Mouse (Mus musculus): ENCODE measurements at regions not wholly inside any gene's neighbourhood (a gene's known extent, or its start where the extent isn't known, plus 50 kb on each side); places are given as distances from the start of the nearest gene placed in this dataset.

GRCm38 (mm10) chr5:129297657-129298349 is 201.3 kb downstream of the Adgrd1 start:
- H3K27me3 ChIP-seq (ENCODE audit: low read depth, poor library complexity, severe bottlenecking) = no peaks in the 10 kb centered on the region
- H3K36me3 ChIP-seq = no peaks in the 10 kb centered on the region
- 37% methylated on average over 11 of the region's 11 CpGs for WGBS
- peaks cover 34% of the 10 kb centered on the region for H3K4me1 ChIP-seq
- H3K4me3 ChIP-seq = no peak overlapping the region
- H3K27ac ChIP-seq = no peak overlapping the region
- no peak for DNase-seq (ENCODE audit: low spot score)
- H3K9me3 ChIP-seq (replicated peaks) = no peaks in the 10 kb centered on the region

GRCm38 (mm10) chr5:129298646-129299455 is 202.2 kb upstream of the Sfswap start:
- no peak for DNase-seq (ENCODE audit: low spot score)

GRCm38 (mm10) chr5:129299456-129299765 is 201.6 kb upstream of the Sfswap start:
- 42% methylated on average over 2 of the region's 2 CpGs for WGBS
- peak overlapping the region; percentile 43; the same call in 1 of the 2 replicates for H3K27ac ChIP-seq

More at GRCm38 (mm10) chr5:129298646-129299455, 202.2 kb upstream of the Sfswap start:
- Histone ChIP-seq H3K4me3 (no peak overlapping the region), H3K27me3 (ENCODE audit: low read depth, poor library complexity, severe bottlenecking) (no peaks in the 10 kb centered on the region), H3K4me1 (peaks cover 33% of the 10 kb centered on the region), H3K27ac (peak overlapping the region; percentile 43; the same call in 1 of the 2 replicates), H3K9me3 (replicated peaks) (no peaks in the 10 kb centered on the region), H3K36me3 (no peaks in the 10 kb centered on the region)
- WGBS = 14% methylated on average over 11 of the region's 11 CpGs

GRCm38 (mm10) chr5:129300423-129300822 is 200.6 kb upstream of the Sfswap start:
- WGBS = 92% methylated on average over 6 of the region's 6 CpGs
- Histone ChIP-seq H3K36me3 (no peaks in the 10 kb centered on the region), H3K27me3 (ENCODE audit: low read depth, poor library complexity, severe bottlenecking) (no peaks in the 10 kb centered on the region), H3K9me3 (replicated peaks) (no peaks in the 10 kb centered on the region), H3K4me3 (no peak overlapping the region), H3K4me1 (peaks cover 31% of the 10 kb centered on the region), H3K27ac (no peak overlapping the region)
- no peak for DNase-seq (ENCODE audit: low spot score)

More at GRCm38 (mm10) chr5:129299456-129299765, 201.6 kb upstream of the Sfswap start:
- Histone ChIP-seq H3K27me3 (ENCODE audit: low read depth, poor library complexity, severe bottlenecking) (no peaks in the 10 kb centered on the region), H3K36me3 (no peaks in the 10 kb centered on the region), H3K4me1 (peaks cover 33% of the 10 kb centered on the region), H3K9me3 (replicated peaks) (no peaks in the 10 kb centered on the region), H3K4me3 (no peak overlapping the region)
- DNase-seq (ENCODE audit: low spot score) = no peak

- no peaks in the 10 kb centered on the region for H3K36me3 ChIP-seq
- DNase-seq (ENCODE audit: low spot score) = no peak
- WGBS = 62% methylated on average over 9 of the region's 9 CpGs
Observed at GRCm38 (mm10) chr5:129315626-129316025, 185.4 kb upstream of the Sfswap start.

GRCm38 (mm10) chr5:129331094-129331523 is 169.9 kb upstream of the Sfswap start:
- no peaks in the 10 kb centered on the region for H3K36me3 ChIP-seq
- peaks cover 11% of the 10 kb centered on the region for H3K4me1 ChIP-seq
- no peak for DNase-seq (ENCODE audit: low spot score)
- no peak overlapping the region; the same call in 1 of the 2 replicates for H3K4me3 ChIP-seq
- no peak overlapping the region for H3K27ac ChIP-seq
- H3K27me3 ChIP-seq (ENCODE audit: low read depth, poor library complexity, severe bottlenecking) = no peaks in the 10 kb centered on the region
- H3K9me3 ChIP-seq (replicated peaks) = no peaks in the 10 kb centered on the region
- WGBS = 27% methylated on average over 11 of the region's 11 CpGs

More at GRCm38 (mm10) chr5:129315626-129316025, 185.4 kb upstream of the Sfswap start:
- Histone ChIP-seq H3K27ac (no peak overlapping the region), H3K9me3 (replicated peaks) (no peaks in the 10 kb centered on the region), H3K4me1 (no peaks in the 10 kb centered on the region), H3K27me3 (ENCODE audit: low read depth, poor library complexity, severe bottlenecking) (0 out of 2 replicates have a peak, but pooled peaks cover 6% of the 10 kb centered on the region), H3K4me3 (no peak overlapping the region)

GRCm38 (mm10) chr5:129332014-129332413 is 169.0 kb upstream of the Sfswap start:
- no peak for DNase-seq (ENCODE audit: low spot score)
- peaks cover 11% of the 10 kb centered on the region for H3K4me1 ChIP-seq
- H3K4me3 ChIP-seq = no peak overlapping the region
- H3K27ac ChIP-seq = no peak overlapping the region
- H3K27me3 ChIP-seq (ENCODE audit: low read depth, poor library complexity, severe bottlenecking) = no peaks in the 10 kb centered on the region
- 96% methylated on average over 3 of the region's 3 CpGs for WGBS
- H3K36me3 ChIP-seq = no peaks in the 10 kb centered on the region
- H3K9me3 ChIP-seq (replicated peaks) = no peaks in the 10 kb centered on the region

GRCm38 (mm10) chr5:129338511-129338910 is 162.5 kb upstream of the Sfswap start:
- H3K4me3 ChIP-seq = no peak overlapping the region
- no peak for DNase-seq (ENCODE audit: low spot score)
- no peaks in the 10 kb centered on the region for H3K36me3 ChIP-seq
- no peak overlapping the region for H3K27ac ChIP-seq
- H3K9me3 ChIP-seq (replicated peaks) = no peaks in the 10 kb centered on the region
- WGBS = 64% methylated on average over 7 of the region's 7 CpGs
- H3K27me3 ChIP-seq (ENCODE audit: low read depth, poor library complexity, severe bottlenecking) = no peaks in the 10 kb centered on the region
- H3K4me1 ChIP-seq = peaks cover 5% of the 10 kb centered on the region; the same call in 1 of the 2 replicates

- Histone ChIP-seq H3K9me3 (replicated peaks) (no peaks in the 10 kb centered on the region), H3K27me3 (ENCODE audit: low read depth, poor library complexity, severe bottlenecking) (no peaks in the 10 kb centered on the region), H3K27ac (no peak overlapping the region), H3K36me3 (no peaks in the 10 kb centered on the region), H3K4me1 (no peaks in the 10 kb centered on the region), H3K4me3 (no peak overlapping the region)
- WGBS = 81% methylated on average over 12 of the region's 12 CpGs
- no peak for DNase-seq (ENCODE audit: low spot score)
Observed at GRCm38 (mm10) chr5:129344038-129344437, 157.0 kb upstream of the Sfswap start.

- H3K27me3 ChIP-seq (ENCODE audit: low read depth, poor library complexity, severe bottlenecking) = no peaks in the 10 kb centered on the region
- no peak overlapping the region for H3K4me3 ChIP-seq
- peaks cover 12% of the 10 kb centered on the region for H3K4me1 ChIP-seq
- DNase-seq (ENCODE audit: low spot score) = no peak
- no peak overlapping the region for H3K27ac ChIP-seq
- no peaks in the 10 kb centered on the region for H3K9me3 ChIP-seq (replicated peaks)
- no peaks in the 10 kb centered on the region for H3K36me3 ChIP-seq
- WGBS = 57% methylated on average over 12 of the region's 12 CpGs
Observed at GRCm38 (mm10) chr5:129350024-129350423, 151.0 kb upstream of the Sfswap start.

GRCm38 (mm10) chr5:129353549-129353948 is 147.5 kb upstream of the Sfswap start:
- Histone ChIP-seq H3K27me3 (ENCODE audit: low read depth, poor library complexity, severe bottlenecking) (no peaks in the 10 kb centered on the region), H3K27ac (no peak overlapping the region), H3K4me1 (peaks cover 12% of the 10 kb centered on the region), H3K4me3 (no peak overlapping the region), H3K9me3 (replicated peaks) (no peaks in the 10 kb centered on the region), H3K36me3 (no peaks in the 10 kb centered on the region)
- no peak for DNase-seq (ENCODE audit: low spot score)
- WGBS = 40% methylated on average over 9 of the region's 9 CpGs

- Histone ChIP-seq H3K4me1 (peaks cover 9% of the 10 kb centered on the region), H3K9me3 (replicated peaks) (no peaks in the 10 kb centered on the region), H3K4me3 (no peak overlapping the region), H3K36me3 (no peaks in the 10 kb centered on the region), H3K27me3 (ENCODE audit: low read depth, poor library complexity, severe bottlenecking) (no peaks in the 10 kb centered on the region), H3K27ac (no peak overlapping the region)
- no peak for DNase-seq (ENCODE audit: low spot score)
- WGBS = 82% methylated on average over 5 of the region's 5 CpGs
Observed at GRCm38 (mm10) chr5:129354877-129355276, 146.1 kb upstream of the Sfswap start.

- 74% methylated on average over 2 of the region's 2 CpGs for WGBS
- no peak for DNase-seq (ENCODE audit: low spot score)
- no peak overlapping the region for H3K4me3 ChIP-seq
- no peaks in the 10 kb centered on the region for H3K4me1 ChIP-seq
- 0 out of 2 replicates have a peak, but pooled peaks cover 3% of the 10 kb centered on the region for H3K27me3 ChIP-seq (ENCODE audit: low read depth, poor library complexity, severe bottlenecking)
- H3K9me3 ChIP-seq (replicated peaks) = no peaks in the 10 kb centered on the region
- no peaks in the 10 kb centered on the region for H3K36me3 ChIP-seq
- H3K27ac ChIP-seq = no peak overlapping the region
Observed at GRCm38 (mm10) chr5:129361527-129361926, 139.5 kb upstream of the Sfswap start.

All from limb, embryonic 10.5 days (tissue).